Mouse (Mus musculus): Measurements from ENCODE around the gene Rpa3.

DNA sequence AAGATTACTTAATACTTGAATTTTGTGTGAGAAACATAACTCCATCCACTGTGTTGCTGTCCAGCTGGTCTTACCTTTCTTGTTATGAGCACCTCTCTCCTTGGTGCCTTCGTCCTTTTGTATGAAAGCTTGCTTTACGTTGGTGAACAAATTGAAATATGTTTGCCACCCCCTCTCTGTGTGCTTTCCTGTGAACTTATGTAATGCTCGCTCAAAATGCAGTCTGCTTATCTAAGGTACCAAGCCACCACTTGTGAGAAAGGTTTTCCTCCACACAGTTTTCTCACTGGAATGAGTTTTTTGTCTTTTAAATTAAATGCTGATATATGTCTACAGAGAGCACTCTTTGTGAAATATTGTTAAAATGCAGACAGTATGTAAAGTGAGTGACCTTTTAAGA, 30.4 kb downstream of the Rpa3 start:
- TF ChIP-seq CTCF (IDR thresholded peaks at IDR 0.05; ENCODE audit: extremely low read depth, insufficient read depth, insufficient read length, insufficient replicate concordance) (no peak), POLR2A (IDR thresholded peaks at IDR 0.05; ENCODE audit: low read depth, low read length) (no peak)
